Mouse (Mus musculus): ENCODE results near the gene Arhgef28. TPM values are rescaled to one million over a fixed set of nuclear protein-coding genes. Genes with fewer than 3 reads are reported as not detected.
"Not testable (repeated sequence)": the region's sequence is repeated elsewhere in the genome, so short reads cannot be mapped to it uniquely, and the experiment has no call there.

Arhgef28 gene
- polyA plus RNA-seq, 1 experiment from 2014 or later = 14.2 TPM

DNA sequence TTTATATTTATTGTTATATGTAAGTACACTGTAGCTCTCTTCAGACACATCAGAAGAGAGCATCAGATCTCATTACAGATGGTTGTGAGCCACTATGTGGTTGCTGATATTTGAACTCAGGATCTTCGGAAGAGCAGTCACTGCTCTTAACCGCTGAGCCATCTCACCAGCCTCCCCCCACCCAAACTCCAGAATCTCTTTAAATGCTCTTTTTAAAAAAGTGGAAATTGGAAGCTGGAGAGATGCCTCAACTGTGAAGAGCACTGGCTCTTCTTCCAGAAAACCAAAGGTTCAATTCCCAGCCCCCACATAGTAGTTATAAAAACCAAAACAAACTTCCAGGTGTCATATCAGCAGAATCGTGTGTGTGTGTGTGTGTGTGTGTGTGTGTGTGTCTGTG lies 97.8 kb downstream of the Arhgef28 start:
- not testable (repeated sequence) for ATAC-seq; H3K4me3 ChIP-seq (ENCODE audit: low read length); H3K36me3 ChIP-seq (ENCODE audit: control insufficient read depth, insufficient read depth, low read length); H3K4me2 ChIP-seq (ENCODE audit: low read depth, low read length); H3K27ac ChIP-seq (ENCODE audit: low read length); H3K4me1 ChIP-seq (ENCODE audit: control insufficient read depth, insufficient read depth, low read length); H3K9ac ChIP-seq (ENCODE audit: low read depth, low read length); H3K27me3 ChIP-seq (replicated peaks; ENCODE audit: control insufficient read depth, insufficient read depth, low read length); H3K9me3 ChIP-seq (ENCODE audit: control insufficient read depth, low read length)
- WGBS = 73% methylated on average over 3 of the region's 3 CpGs

GRCm38 (mm10) chr13:98107621-98108020 lies 98.6 kb downstream of the Arhgef28 start:
- 73% methylated on average over 2 of the region's 2 CpGs for WGBS
- ATAC-seq = no peak
- H3K9me3 ChIP-seq (ENCODE audit: control insufficient read depth, low read length) = 0 out of 2 replicates have a peak, but pooled peaks cover 3% of the 10 kb centered on the region

DNA sequence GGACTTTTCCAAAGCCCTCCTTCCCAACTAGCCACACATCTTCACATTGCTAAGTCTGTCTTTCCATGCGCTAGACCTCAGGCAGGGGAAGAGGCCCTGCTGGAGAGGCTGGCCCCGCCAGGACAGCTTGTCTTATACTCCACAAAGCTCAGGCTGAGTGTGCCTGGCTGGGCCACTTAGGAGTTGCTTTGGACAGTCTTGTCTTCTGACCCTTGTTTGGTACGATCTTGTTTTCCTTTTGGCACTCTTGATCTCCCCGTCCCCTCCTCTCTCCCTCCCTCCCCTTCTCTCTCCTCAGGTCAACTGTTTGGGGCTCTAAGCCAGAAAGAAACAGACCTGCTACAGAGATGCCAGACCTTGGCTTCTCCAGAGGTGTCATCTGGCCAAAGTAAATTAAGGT lies 110.3 kb downstream of the Arhgef28 start:
- WGBS = 66% methylated on average over 4 of the region's 4 CpGs
- Histone ChIP-seq H3K27me3 (replicated peaks; ENCODE audit: control insufficient read depth, insufficient read depth, low read length) (no peaks in the 10 kb centered on the region), H3K9me3 (ENCODE audit: control insufficient read depth, low read length) (no peaks in the 10 kb centered on the region), H3K4me3 (ENCODE audit: low read length) (no peak overlapping the region), H3K9ac (ENCODE audit: low read depth, low read length) (no peak overlapping the region), H3K4me2 (ENCODE audit: low read depth, low read length) (no peak overlapping the region), H3K36me3 (ENCODE audit: control insufficient read depth, insufficient read depth, low read length) (no peaks in the 10 kb centered on the region), H3K27ac (ENCODE audit: low read length) (no peak overlapping the region), H3K4me1 (ENCODE audit: control insufficient read depth, insufficient read depth, low read length) (no peaks in the 10 kb centered on the region)
- no peak for ATAC-seq

More at GRCm38 (mm10) chr13:98107621-98108020, 98.6 kb downstream of the Arhgef28 start:
- Histone ChIP-seq H3K9ac (ENCODE audit: low read depth, low read length) (no peak overlapping the region), H3K4me3 (ENCODE audit: low read length) (no peak overlapping the region), H3K4me1 (ENCODE audit: control insufficient read depth, insufficient read depth, low read length) (no peaks in the 10 kb centered on the region), H3K27me3 (replicated peaks; ENCODE audit: control insufficient read depth, insufficient read depth, low read length) (no peaks in the 10 kb centered on the region), H3K4me2 (ENCODE audit: low read depth, low read length) (no peak overlapping the region), H3K27ac (ENCODE audit: low read length) (no peak overlapping the region), H3K36me3 (ENCODE audit: control insufficient read depth, insufficient read depth, low read length) (no peaks in the 10 kb centered on the region)

- no peaks in the 10 kb centered on the region for H3K27me3 ChIP-seq (replicated peaks; ENCODE audit: control insufficient read depth, insufficient read depth, low read length)
- no peak overlapping the region for H3K4me2 ChIP-seq (ENCODE audit: low read depth, low read length)
- H3K4me1 ChIP-seq (ENCODE audit: control insufficient read depth, insufficient read depth, low read length) = no peaks in the 10 kb centered on the region
- no peaks in the 10 kb centered on the region for H3K36me3 ChIP-seq (ENCODE audit: control insufficient read depth, insufficient read depth, low read length)
- H3K4me3 ChIP-seq (ENCODE audit: low read length) = no peak overlapping the region
- no peaks in the 10 kb centered on the region for H3K9me3 ChIP-seq (ENCODE audit: control insufficient read depth, low read length)
- ATAC-seq = no peak
- no peak overlapping the region for H3K27ac ChIP-seq (ENCODE audit: low read length)
- no peak overlapping the region for H3K9ac ChIP-seq (ENCODE audit: low read depth, low read length)
- WGBS = 56% methylated on average over 3 of the region's 3 CpGs
These were observed 111.9 kb downstream of the Arhgef28 start for GRCm38 (mm10) chr13:98094332-98094731.

GRCm38 (mm10) chr13:98093483-98093882 lies 112.8 kb downstream of the Arhgef28 start:
- 77% methylated on average over 9 of the region's 9 CpGs for WGBS
- Histone ChIP-seq H3K9me3 (ENCODE audit: control insufficient read depth, low read length) (no peaks in the 10 kb centered on the region), H3K4me3 (ENCODE audit: low read length) (no peak overlapping the region), H3K4me2 (ENCODE audit: low read depth, low read length) (no peak overlapping the region), H3K36me3 (ENCODE audit: control insufficient read depth, insufficient read depth, low read length) (no peaks in the 10 kb centered on the region), H3K27me3 (replicated peaks; ENCODE audit: control insufficient read depth, insufficient read depth, low read length) (no peaks in the 10 kb centered on the region), H3K9ac (ENCODE audit: low read depth, low read length) (no peak overlapping the region), H3K4me1 (ENCODE audit: control insufficient read depth, insufficient read depth, low read length) (no peaks in the 10 kb centered on the region), H3K27ac (ENCODE audit: low read length) (no peak overlapping the region)
- ATAC-seq = no peak

DNA sequence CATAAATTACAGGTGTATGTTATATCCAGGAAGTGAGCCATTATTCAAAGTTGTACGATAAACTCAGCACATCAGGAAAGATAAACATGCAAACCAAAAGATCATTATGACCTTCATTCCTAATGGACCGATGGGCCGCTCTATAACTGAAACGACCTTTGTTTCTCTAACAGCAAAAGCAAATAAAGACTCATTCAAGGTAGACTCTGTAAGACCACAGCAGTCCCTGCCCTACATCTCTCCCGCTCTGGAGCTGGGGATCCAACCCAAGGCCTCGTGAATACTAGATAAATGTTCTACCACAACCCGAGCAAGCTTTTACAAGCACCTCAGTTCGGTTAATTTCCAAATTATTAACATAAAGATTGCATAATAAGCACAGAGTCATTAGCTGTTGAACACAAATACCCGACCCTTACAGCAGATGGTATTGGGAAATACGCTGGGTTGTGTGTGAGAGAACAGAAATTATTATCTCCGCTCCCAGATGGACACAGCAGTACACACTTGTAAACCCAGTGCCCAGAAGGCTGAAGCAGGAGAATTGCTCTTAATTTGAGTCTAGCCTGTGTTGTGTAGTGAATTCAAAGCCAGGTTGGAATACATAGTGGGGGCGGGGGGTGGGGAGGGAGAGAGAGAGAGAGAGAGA lies 113.8 kb downstream of the Arhgef28 start:
- 75% methylated on average over 12 of the region's 12 CpGs for WGBS
- H3K27me3 ChIP-seq (replicated peaks; ENCODE audit: control insufficient read depth, insufficient read depth, low read length) = no peaks in the 10 kb centered on the region
- H3K36me3 ChIP-seq (ENCODE audit: control insufficient read depth, insufficient read depth, low read length) = no peaks in the 10 kb centered on the region
- peak; percentile 65 for ATAC-seq
- H3K9ac ChIP-seq (ENCODE audit: low read depth, low read length) = no peak overlapping the region
- H3K27ac ChIP-seq (ENCODE audit: low read length) = no peak overlapping the region
- H3K4me1 ChIP-seq (ENCODE audit: control insufficient read depth, insufficient read depth, low read length) = no peaks in the 10 kb centered on the region
- H3K4me3 ChIP-seq (ENCODE audit: low read length) = no peak overlapping the region
- no peak overlapping the region for H3K4me2 ChIP-seq (ENCODE audit: low read depth, low read length)
- no peaks in the 10 kb centered on the region for H3K9me3 ChIP-seq (ENCODE audit: control insufficient read depth, low read length)

DNA sequence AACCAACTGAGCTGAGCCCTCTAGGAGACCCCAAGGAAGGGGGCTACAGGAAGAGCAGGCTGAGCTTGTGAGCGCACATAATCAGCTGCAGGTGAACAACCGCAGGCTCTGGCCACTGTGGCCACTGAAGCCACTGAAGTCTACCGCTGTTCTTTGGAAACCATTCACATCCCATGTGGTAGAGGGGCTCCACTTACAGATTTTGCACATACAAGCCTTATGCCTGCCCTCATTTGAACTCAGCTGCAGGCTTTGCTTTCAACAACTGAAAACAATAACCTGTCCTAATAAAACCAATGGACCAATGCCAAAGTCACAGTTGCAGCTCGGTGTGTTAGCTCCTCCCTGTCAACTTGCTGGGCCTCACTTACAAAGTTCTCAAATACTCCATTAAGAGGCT lies 126.6 kb downstream of the Arhgef28 start:
- no peak overlapping the region for H3K27ac ChIP-seq (ENCODE audit: low read length)
- 0 out of 2 replicates have a peak, but pooled peaks cover 4% of the 10 kb centered on the region for H3K9me3 ChIP-seq (ENCODE audit: control insufficient read depth, low read length)
- H3K36me3 ChIP-seq (ENCODE audit: control insufficient read depth, insufficient read depth, low read length) = no peaks in the 10 kb centered on the region
- H3K27me3 ChIP-seq (replicated peaks; ENCODE audit: control insufficient read depth, insufficient read depth, low read length) = no peaks in the 10 kb centered on the region
- 74% methylated on average over 4 of the region's 4 CpGs for WGBS
- H3K4me1 ChIP-seq (ENCODE audit: control insufficient read depth, insufficient read depth, low read length) = peaks cover 2% of the 10 kb centered on the region; the same call in 1 of the 2 replicates
- H3K4me3 ChIP-seq (ENCODE audit: low read length) = no peak overlapping the region
- no peak for ATAC-seq
- no peak overlapping the region for H3K4me2 ChIP-seq (ENCODE audit: low read depth, low read length)
- H3K9ac ChIP-seq (ENCODE audit: low read depth, low read length) = no peak overlapping the region

GRCm38 (mm10) chr13:98078251-98078650 lies 128.0 kb downstream of the Arhgef28 start:
- WGBS = 75% methylated on average over 5 of the region's 5 CpGs
- Histone ChIP-seq H3K9me3 (ENCODE audit: control insufficient read depth, low read length) (0 out of 2 replicates have a peak, but pooled peaks cover 4% of the 10 kb centered on the region), H3K4me3 (ENCODE audit: low read length) (no peak overlapping the region), H3K9ac (ENCODE audit: low read depth, low read length) (no peak overlapping the region), H3K4me2 (ENCODE audit: low read depth, low read length) (no peak overlapping the region), H3K36me3 (ENCODE audit: control insufficient read depth, insufficient read depth, low read length) (no peaks in the 10 kb centered on the region), H3K27me3 (replicated peaks; ENCODE audit: control insufficient read depth, insufficient read depth, low read length) (no peaks in the 10 kb centered on the region), H3K27ac (ENCODE audit: low read length) (peak overlapping the region; percentile 28; the same call in 1 of the 2 replicates), H3K4me1 (ENCODE audit: control insufficient read depth, insufficient read depth, low read length) (peaks cover 2% of the 10 kb centered on the region; the same call in 1 of the 2 replicates)
- ATAC-seq = no peak

DNA sequence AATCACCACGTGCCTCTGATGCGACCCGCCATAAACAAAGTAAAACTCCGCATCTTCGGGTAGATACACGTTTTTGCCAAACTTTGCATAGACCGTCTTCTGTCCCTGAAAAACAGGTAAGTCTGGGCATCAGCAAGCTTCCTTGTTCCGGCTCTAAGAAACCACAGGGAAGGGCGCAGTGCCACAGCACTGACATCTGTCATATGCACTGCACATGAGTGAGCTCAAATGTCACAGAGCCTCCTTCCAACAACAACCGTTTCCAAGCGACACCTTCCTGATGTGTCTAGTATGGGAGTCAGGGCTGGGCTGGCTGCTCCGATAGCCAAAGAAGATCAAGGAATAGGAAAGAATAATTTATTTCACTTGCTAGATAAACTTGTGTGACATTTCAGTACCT lies 129.0 kb downstream of the Arhgef28 start:
- 91% methylated on average over 12 of the region's 12 CpGs for WGBS
- peaks cover 2% of the 10 kb centered on the region; the same call in 1 of the 2 replicates for H3K4me1 ChIP-seq (ENCODE audit: control insufficient read depth, insufficient read depth, low read length)
- no peak overlapping the region for H3K4me3 ChIP-seq (ENCODE audit: low read length)
- H3K4me2 ChIP-seq (ENCODE audit: low read depth, low read length) = no peak overlapping the region
- H3K36me3 ChIP-seq (ENCODE audit: control insufficient read depth, insufficient read depth, low read length) = no peaks in the 10 kb centered on the region
- no peak for ATAC-seq
- no peak overlapping the region for H3K9ac ChIP-seq (ENCODE audit: low read depth, low read length)
- no peak overlapping the region for H3K27ac ChIP-seq (ENCODE audit: low read length)
- H3K9me3 ChIP-seq (ENCODE audit: control insufficient read depth, low read length) = 0 out of 2 replicates have a peak, but pooled peaks cover 3% of the 10 kb centered on the region
- no peaks in the 10 kb centered on the region for H3K27me3 ChIP-seq (replicated peaks; ENCODE audit: control insufficient read depth, insufficient read depth, low read length)

- Histone ChIP-seq H3K27ac (ENCODE audit: low read length) (no peak overlapping the region), H3K9me3 (ENCODE audit: control insufficient read depth, low read length) (no peaks in the 10 kb centered on the region), H3K4me1 (ENCODE audit: control insufficient read depth, insufficient read depth, low read length) (peaks cover 2% of the 10 kb centered on the region; the same call in 1 of the 2 replicates), H3K36me3 (ENCODE audit: control insufficient read depth, insufficient read depth, low read length) (no peaks in the 10 kb centered on the region), H3K4me3 (ENCODE audit: low read length) (no peak overlapping the region), H3K4me2 (ENCODE audit: low read depth, low read length) (no peak overlapping the region), H3K27me3 (replicated peaks; ENCODE audit: control insufficient read depth, insufficient read depth, low read length) (no peaks in the 10 kb centered on the region), H3K9ac (ENCODE audit: low read depth, low read length) (no peak overlapping the region)
- ATAC-seq = no peak
- 69% methylated on average over 11 of the region's 11 CpGs for WGBS
These were observed 131.4 kb downstream of the Arhgef28 start for GRCm38 (mm10) chr13:98074871-98075270.
